Mouse (Mus musculus): ENCODE measurements at regions not wholly inside any gene's neighbourhood (a gene's known extent, or its start where the extent isn't known, plus 50 kb on each side); places are given as distances from the start of the nearest gene placed in this dataset.
"Not testable (repeated sequence)": the region's sequence is repeated elsewhere in the genome, so short reads cannot be mapped to it uniquely, and the experiment has no call there.

DNA sequence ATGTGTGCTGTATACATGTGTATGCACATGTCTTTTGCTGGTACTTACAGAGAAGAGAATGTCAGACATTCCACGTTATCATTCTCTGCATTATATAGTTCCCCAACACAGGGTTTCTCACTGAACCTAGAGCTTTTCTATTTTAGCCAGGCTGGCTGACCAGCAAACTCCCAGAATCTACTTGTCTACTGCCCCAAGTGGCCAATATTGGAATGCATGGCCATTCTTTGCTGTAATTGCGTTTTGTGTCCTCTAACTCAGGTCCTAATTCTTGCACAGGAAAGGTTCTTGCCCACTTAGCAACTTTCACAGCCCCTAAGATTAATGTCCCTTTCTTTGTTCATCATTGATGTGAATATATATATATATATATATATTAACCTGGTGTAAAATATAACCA, 138.9 kb downstream of the Fasl start:
- no peak for ATAC-seq (replicated peaks; ENCODE audit: poor library complexity, severe bottlenecking)

DNA sequence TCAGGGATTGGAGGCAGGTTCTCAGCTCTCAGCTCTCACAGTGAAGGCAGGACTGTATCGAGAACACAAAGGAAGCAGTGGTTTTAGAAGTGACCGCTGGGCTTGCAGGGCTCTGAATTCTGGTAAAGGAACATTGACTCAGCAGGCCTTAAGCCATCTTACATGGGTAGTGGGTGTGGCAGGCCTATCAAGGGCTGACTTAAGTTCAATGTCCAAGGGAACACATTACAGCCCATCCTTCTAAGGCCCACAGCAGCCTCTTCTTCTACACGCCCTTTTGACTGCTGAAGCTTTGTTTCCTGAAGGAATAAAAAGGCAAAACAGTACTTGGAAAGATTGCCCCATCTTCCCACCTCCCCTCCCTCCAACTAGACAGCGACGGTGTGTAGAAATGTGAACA, 137.6 kb downstream of the Tnfsf18 start:
- no peak for ATAC-seq (replicated peaks; ENCODE audit: poor library complexity, severe bottlenecking)

DNA sequence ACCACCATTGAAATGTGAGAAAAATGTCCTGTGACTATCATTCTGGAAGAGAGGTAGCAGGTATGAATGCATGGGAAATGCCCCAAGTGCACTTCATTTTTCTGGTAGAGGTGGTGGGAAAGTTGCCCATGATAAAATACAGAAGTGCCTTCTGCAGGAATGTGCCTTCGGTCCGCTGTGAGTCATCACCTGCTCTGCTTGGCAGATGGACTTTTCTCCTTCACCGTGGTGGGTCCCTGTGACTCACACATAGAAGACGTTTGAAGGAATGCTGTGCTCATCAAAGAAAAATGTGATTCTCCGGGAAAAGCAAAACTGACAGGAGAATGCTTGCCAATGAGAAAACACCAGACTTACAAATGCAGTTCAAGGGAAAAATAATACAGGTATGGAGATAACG, 126.8 kb downstream of the Tnfsf18 start:
- no peak for ATAC-seq (replicated peaks; ENCODE audit: poor library complexity, severe bottlenecking)

DNA sequence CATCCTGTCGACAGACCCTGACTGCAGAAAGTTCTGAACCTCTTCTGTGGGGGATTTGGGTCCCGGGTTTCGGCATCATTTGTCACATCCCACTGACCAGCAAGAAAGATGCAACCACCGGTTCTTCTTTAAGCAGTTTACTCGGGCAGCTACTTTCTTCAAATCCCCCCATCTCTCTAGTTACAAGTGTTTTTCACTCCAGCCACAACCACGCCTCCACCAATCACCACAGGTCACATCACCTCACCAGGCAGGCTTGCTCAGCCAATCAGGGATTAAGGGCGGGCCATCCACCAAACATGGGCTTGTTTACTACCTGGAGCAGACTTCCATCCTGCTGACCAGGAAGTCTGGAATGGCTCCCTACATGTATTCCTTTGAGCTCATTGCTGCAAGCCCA, 119.6 kb downstream of the Tnfsf18 start:
- not testable (repeated sequence) for ATAC-seq (replicated peaks; ENCODE audit: poor library complexity, severe bottlenecking)

DNA sequence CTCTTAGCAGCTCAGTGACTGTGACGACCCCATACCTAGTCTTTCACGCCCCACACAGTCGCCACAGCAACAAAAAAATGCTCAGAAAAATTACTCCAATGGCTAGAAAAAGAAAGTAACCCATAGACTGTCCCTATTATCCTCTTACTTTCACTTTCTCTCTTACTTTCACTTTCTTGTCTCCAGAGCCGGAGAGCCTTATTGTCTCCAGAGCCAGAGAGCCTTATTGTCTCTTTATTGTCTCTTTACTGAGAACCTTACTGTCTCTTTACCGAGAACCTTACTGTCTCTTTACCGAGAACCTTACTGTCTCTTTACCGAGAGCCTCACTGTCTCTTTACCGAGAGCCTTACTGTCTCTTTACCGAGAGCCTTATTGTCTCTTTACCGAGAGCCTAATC, 119.2 kb downstream of the Tnfsf18 start:
- ATAC-seq (replicated peaks; ENCODE audit: poor library complexity, severe bottlenecking) = not testable (repeated sequence)

DNA sequence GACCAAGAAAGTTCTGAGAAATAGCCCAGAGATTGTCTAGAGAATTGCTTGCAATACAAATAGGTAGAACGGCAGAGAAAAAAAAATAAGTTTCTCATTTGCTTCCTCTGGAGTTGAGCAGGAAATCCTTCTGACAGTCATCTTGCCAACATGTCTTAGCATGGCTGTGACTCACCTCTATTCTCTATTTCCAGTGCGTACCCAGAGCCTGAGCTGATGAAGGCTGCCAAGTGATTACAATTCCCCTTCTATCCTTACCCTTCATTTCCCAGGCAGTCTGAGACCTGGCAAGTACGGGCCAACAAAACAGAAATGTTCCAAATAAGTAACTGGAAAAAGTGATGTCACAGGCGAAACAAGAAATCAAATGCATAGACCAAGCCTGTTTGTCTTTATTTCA, 113.0 kb downstream of the Tnfsf18 start:
- no peak for ATAC-seq (replicated peaks; ENCODE audit: poor library complexity, severe bottlenecking)

DNA sequence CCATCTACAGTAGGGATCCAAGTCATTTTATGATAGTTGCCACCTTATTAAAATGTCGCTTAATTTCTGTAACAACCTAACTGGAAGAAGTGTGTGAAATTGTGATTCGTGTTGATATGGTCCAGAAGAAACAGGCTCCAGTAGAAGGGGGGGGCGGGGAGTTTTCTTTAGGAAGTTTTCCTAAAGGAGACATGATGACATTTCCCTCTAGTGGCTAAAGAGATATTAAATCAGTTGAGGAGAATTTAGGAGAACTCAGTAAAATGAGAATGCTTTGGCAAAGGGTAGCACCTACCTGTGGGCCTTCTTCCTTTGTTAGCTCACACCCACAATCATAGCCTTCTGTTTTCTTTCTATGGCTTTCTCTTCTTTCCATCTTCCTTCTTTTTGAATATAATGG, 107.7 kb downstream of the Tnfsf18 start:
- ATAC-seq (replicated peaks; ENCODE audit: poor library complexity, severe bottlenecking) = no peak

DNA sequence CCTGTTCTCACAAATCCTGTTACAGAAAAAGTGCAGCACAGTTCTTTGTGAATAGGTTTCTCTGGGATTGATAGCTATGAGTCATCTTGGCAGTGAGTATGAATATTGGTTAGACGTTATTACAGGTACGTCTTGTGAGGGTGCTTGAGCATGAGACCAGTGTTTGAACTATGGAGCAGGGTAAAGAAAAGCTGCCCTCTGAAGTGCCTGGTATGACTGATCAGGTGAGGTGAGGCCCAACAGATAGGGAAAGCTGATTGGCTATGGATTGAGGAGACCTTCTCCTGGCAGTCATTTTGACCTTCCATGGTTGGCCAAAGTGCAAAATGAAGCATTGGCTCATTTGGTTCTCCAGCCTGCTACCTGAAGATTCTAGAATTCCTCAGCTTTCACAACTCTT, 106.7 kb downstream of the Tnfsf18 start:
- no peak for ATAC-seq (replicated peaks; ENCODE audit: poor library complexity, severe bottlenecking)

DNA sequence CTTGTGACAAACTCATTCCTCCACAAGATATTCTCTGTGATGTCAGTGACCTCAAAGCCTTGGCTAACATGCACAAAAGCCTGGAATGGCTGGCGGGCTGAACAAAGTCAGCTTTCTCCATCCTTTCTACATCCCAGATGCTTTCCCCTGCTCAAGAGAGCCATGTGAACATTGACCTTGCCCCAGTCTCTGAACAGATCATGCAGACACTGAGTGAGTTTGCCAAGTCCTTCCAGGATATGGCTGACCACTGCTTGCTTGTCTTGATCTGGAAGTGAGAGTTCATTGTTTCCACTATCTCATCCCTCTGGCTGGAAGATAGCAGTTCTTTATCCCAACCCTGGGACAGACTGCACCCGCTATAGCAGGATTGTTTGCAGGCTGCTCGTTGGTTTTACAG, 103.7 kb downstream of the Tnfsf18 start:
- no peak for ATAC-seq (replicated peaks; ENCODE audit: poor library complexity, severe bottlenecking)

DNA sequence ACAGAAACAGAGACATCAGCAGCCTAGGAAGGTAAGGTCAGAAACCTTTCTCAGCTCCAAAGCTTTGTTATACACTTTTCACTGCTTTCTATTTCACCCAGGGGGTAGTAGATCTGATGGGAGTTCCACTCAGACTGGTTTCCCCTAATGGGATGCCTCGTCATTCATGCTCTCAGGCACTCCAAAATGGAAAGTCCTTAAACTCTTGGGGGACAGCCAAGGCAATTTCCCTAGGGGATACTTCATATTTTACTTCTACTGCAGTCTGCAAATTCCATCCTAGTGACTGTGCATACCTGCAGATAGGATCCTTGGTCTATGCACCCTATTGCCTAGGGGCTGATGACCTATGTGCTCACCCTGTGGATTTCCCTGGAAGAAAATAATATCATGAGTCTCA, 82.1 kb downstream of the Tnfsf18 start:
- ATAC-seq (replicated peaks; ENCODE audit: poor library complexity, severe bottlenecking) = no peak

DNA sequence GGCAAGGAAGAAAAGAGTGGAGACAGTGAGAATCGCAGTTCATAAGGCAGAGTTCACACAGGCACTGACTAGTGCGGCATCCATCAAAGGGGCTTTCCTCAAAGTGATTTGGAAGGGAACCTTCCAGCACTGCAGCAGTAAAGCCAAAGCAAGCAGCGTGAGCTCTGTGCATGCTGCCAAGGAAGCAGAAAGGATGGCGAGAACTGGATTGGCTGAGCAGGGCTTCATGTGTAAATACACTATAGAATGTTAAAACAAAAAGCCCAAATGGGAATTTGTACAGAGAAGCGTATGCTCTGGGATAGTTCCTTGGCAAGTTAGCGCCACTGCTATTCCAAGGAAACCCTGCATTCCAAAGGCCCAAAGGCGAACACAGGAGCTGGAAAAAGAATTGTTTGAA, 81.5 kb downstream of the Tnfsf18 start:
- no peak for ATAC-seq (replicated peaks; ENCODE audit: poor library complexity, severe bottlenecking)

DNA sequence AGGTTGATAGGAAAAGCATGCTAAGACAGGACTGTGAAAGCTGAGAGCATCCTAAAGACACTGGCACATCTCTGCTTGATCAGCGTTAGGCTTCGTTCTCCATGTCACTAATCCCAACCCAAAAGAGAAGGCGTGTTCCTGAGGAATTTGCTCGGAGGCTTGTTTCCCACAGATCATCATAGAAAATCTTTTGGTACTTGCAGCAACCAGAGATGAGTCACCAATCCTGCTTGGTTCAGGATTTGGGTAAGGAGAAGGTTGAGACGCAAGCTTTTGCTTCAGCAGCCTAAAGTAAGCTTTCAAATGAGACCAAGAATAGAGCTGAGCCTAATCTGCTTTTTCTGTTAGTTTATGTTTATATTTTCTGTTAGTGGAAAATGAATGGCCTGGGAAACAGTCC, 80.7 kb downstream of the Tnfsf18 start:
- ATAC-seq (replicated peaks; ENCODE audit: poor library complexity, severe bottlenecking) = no peak

DNA sequence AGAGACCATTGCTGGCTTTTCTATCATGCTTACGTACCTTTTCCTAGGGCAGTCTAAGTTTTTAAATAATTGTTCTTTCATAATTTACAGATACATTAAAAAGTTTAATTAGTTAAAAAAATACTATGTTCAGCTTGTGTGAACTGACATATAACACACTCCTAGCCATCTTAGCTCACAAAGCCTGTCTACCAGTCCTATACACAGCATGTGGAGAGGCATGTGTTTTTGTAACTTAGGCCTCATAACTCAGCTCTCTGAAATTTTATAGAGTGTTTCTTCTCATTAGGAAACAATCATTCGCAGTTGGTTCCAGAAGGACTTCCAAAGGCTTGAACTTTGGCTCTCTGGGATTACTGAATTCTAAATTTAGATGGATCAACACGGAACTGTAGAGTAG, 76.3 kb downstream of the Tnfsf18 start:
- ATAC-seq (replicated peaks; ENCODE audit: poor library complexity, severe bottlenecking) = no peak

DNA sequence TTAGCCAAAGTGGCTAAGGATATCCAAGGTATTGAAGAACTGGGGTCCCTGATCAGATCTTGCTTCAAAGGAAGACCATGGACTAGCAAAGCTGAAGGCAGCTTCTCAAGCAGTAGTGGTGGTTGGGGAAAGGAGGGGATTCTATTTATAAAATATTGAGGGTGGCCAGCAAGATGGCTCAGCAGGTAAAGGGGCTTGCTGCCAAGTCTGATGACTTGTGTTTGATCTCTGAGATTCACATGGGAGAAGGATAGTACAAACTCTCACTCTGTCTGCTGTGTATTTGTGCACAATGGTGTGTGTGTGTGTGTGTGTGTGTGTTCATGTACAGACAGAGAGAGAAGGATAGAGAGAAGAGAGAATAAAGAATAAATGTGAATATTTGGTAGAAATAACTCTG, 73.4 kb downstream of the Tnfsf18 start:
- no peak for ATAC-seq (replicated peaks; ENCODE audit: poor library complexity, severe bottlenecking)

DNA sequence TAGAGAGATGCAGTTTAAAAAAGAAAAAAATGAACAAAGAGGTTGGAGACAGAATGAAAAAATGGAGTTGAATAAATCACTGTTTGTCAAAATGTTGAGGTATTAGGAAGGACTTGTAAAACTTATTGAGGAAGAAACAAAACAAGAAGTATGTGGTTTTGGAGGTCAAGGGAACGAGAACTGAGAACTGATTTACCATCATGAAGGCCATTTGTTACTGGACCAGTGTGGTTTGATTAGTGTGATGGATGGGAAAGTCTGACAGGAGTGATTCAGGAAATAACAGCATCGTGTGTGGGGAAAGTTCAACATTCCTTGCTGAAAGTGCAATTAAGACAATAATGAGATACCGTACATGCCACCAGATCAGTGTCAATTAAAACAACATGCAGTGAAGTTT, 65.9 kb downstream of the Tnfsf18 start:
- ATAC-seq (replicated peaks; ENCODE audit: poor library complexity, severe bottlenecking) = peak; percentile 79

Data from granulocyte monocyte progenitor cell, adult 5-6 weeks (primary cell).